Mouse (Mus musculus): Measurements from ENCODE around the gene Thrb.
"Not testable (repeated sequence)": the region's sequence is repeated elsewhere in the genome, so short reads cannot be mapped to it uniquely, and the experiment has no call there.

The Thrb gene

GRCm38 (mm10) chr14:17879446-17879845, 219.4 kb downstream of the Thrb start:
- DNase-seq (ENCODE audit: low spot score), result no peak

DNA sequence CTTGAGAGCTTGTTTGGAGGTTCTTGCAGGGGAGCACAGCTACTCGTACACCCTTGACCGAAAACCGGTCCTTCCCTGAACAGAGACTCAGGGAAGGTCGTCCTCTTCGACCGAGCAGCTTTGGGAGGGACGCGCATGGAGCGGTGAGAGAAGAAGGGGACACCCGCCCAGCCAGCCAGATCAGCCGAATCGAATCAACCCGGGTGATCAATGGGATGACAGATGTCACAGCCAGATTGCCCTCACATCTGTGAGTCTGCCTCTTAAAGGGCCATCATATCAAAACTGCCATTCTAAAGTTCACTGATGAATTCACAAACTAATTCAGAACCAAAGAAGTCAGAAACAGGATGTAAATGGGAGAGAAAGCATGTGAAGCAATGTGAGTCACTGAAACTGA, 224.8 kb downstream of the Thrb start:
- DNase-seq (ENCODE audit: low spot score), result no peak

GRCm38 (mm10) chr14:17885320-17885719, 225.3 kb downstream of the Thrb start:
- no peak for DNase-seq (ENCODE audit: low spot score)

DNA sequence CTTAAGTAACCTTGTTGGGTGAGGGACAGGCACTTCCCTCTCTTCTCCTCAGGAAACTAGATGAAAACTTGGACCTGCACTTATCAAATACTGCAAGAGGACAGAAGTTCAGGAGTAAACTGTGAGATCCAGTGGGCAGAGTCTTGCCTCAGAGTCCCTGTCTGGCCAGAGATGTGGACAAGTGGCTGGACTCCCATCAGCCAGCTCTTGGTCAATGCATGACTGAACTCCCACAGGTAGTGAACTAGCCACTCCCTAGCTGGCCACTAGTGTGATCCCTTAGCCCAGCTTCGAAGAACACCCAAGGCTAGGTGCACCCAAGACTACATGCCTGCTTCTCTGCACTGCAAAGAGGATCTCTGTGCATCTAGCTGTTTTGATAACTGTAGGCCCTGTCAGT, 234.7 kb downstream of the Thrb start:
- no peak for DNase-seq (ENCODE audit: low spot score)

DNA sequence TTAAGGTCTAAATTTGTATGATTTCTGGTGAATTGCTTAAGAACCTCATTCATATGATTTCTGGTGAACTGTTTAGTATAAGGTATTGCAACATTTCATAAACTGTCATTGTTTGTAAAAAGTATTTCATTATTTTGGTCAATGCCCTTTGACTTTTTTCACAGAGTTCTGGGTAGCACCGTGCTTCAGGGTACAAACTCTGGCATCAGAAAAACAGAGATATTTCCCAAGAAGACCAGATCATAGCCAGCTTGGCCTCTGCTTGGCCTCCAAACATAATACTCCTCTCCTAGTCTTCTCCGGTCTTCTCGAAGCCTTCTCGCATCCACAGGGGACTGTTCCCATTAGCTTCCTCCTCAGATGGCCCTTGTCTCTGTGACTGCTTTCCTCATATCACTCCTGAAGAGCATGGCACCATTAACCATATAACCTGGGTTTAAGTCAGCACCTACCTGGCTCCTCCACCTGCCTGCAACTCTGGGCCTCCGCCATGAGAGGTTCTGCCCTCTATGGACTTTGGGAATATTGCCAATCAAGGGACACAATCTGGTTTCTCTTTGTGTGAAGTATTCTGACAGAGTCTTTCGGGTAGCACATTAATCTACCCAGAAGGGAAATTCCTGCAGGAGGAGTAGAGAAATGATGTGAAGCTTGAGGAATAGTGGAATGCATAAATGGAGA, 239.8 kb downstream of the Thrb start:
- DNase-seq (ENCODE audit: low spot score), result no peak

GRCm38 (mm10) chr14:17900414-17900795, 240.3 kb downstream of the Thrb start:
- DNase-seq (ENCODE audit: low spot score), result no peak

DNA sequence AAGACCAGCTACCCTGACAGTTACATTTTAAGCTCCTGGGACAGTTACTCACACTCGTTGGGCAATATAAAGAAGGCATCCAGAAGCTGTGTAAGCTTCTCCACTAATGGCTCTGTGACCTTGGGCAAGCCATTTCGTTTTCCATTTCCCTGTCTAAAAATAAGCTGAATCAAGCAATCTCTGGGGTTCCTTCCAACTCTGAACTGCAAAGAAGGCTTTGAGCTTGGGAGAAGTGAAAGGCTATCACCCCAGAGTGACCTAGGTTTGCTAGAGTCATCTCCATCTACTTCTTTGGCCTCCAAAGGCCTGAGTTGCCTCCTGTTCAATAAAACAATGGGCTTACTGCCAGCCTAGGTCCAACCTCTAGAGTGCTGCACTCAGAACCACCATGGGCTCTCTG, 242.4 kb downstream of the Thrb start:
- no peak for DNase-seq (ENCODE audit: low spot score)

- DNase-seq (ENCODE audit: low spot score), result no peak
Observed at GRCm38 (mm10) chr14:17903121-17903520, 243.1 kb downstream of the Thrb start.

DNA sequence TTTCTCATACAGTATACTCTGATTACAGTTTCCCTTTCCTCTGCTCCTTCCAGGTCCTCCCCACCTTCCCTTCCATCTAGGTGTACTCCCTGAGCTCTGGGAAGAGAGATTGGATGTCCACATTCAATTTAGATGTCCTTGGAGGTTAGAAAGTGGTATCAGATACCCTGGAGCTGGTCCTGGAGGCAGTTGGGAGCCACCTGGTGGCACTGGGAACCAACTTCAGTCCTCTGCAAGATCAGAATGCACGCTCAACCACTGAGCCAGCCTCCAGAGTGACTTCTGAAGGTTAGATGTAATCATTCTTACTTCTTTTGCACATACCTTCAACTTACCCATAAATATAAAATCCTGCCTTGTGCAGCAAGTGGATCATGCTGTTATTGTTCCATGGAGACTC, 244.5 kb downstream of the Thrb start:
- DNase-seq (ENCODE audit: low spot score), result no peak

- no peak for DNase-seq (ENCODE audit: low spot score)
Observed at GRCm38 (mm10) chr14:17905627-17906026, 245.6 kb downstream of the Thrb start.

DNA sequence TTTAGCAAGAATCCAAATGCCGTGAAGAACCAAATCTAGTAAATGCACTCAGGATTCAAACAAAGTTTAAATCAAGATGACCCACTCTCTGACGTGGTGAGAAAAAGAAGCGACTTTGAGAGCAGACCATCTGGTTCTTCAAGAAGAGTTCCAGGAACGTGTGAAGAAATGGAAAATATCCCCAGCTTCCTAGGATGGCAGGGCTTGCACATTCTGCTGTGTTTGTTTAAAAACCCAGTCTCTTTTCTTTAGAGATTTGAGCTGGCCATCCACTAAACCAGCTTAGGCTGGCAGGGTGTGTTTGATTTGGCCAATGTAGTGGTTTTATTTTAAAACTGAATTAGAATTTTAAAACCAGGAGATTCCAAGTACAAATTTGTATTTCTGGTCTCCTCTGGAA, 246.9 kb downstream of the Thrb start:
- DNase-seq (ENCODE audit: low spot score), result no peak

DNA sequence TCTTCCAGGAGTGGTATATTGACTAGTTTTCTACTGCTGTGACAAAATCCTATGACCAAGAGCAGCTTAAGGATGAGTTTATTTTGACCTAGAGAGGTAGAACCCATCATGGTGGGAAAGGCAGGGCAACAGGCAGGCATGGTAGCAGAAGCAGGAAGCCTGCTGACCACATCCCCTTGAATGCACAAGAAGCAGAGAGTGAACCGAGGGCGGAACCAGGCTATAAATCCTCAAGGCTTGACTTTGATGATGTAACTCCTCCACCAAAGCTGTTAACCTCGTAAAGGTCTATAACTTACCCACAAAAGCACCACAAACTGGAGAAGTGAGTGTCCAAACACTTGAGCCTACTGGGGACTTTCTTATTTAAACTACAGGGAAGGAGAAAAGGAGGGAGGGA, 251.1 kb downstream of the Thrb start:
- no peak for DNase-seq (ENCODE audit: low spot score)

DNA sequence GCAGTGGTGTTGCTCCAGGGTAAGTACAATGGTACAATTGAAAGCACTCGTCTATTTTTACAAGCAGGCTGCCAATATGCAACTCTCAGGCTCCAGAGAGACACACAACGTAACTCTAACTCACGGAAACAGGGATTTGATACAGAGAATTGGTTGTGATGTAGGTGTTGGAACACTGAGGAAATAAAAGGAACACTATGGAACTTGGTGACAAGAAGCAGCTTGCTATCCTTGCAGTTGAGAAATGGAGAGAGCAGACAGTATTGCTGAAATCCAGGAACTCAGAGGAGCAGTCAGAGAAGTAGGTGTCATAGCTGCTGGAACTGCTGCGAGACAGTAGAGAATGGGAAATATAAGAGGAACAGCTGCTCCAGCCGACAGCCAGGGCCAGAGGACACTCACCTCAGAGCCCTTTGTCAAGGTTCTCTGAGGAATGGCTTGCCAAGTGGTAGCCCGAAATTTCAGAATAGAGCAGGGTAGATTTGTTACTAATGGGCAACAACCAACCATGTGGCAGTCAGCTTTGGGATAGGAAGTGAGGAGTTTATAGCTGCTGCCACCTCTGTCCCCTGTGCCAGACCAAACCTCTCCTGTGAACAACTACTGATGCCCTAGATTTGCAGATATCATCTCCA, 252.6 kb downstream of the Thrb start:
- no peak for DNase-seq (ENCODE audit: low spot score)

- no peak for DNase-seq (ENCODE audit: low spot score)
Observed at GRCm38 (mm10) chr14:17915556-17915955, 255.5 kb downstream of the Thrb start.

DNA sequence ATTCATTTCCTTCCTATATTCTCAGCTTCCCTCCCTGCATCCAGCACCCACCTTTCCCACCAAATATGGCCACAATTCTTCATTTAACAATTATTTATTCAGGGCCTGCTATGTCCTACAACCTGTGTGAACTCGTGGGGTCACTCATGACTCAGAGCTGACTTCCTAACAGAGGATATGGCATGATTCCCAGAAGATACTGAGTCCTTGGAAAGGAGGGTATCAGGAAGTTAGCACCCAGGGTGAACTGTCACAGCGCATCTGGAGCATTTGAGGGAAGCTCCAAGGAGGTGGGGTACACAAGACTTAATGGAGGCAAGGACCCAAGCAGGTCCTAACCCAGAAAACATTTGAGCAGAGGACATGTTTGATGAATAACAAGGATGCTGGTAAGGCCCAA, 256.6 kb downstream of the Thrb start:
- DNase-seq (ENCODE audit: low spot score), result no peak

GRCm38 (mm10) chr14:17917124-17917763, 257.2 kb downstream of the Thrb start:
- no peak for DNase-seq (ENCODE audit: low spot score)

DNA sequence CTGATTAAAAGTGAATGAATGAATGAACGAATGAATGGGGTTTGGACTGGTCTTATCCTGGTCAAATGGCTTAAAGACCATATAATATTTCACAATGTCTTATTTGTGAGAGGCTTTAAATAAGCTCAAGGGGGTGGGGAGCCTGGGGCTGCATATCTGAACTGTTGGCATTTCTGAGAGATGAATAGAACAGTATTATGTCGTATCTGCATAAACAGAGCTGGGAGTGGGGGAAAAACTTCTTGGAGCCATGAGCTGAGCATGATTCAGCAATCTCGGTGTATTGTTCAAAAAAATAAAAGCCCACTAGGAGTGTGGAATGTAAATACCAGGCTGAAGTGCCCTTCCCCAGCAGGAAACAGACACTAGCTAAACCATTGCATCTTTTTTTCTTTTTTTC, 257.8 kb downstream of the Thrb start:
- DNase-seq (ENCODE audit: low spot score), result no peak

DNA sequence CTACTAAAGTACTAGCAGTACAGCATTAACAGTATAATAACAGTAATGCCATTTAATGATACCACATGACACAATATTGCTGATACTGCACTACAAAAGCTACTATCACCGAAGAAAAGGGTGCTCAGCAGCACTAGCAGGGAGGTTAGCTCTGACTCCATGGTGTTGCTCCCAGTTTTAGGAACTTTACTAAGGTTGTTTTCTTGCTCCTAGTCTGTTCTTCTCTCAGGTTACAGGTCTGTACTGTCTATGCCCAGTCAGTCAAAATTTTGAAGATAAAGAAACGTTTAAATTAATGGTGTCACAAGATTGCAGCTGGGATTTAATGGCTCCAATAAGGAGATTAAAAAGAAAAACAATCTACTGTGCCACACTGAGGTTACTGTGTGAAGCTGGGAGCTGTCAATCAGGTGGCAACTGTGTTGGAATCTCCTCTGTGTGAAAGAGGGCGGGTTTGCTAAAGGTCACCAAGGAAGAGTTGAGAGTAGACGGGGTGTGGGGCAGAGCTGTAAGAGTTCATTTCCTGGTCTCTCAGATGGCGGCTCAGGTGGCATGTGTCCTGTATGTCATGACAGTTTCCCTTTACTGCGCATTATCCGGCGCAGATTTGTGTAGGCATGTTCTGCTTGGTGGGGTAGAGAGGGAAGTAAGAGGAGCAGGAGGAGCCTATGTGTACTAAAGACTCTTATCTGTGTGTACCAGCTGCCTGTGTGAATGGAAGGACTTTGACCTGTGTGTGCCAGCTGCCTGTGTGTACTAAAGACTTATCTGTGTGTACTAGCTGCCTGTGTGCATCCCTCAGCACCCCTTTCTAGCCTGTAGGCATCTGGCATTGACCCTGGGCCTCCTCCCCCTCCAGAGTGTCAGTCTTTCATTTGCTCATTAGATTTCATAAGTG, 263.0 kb downstream of the Thrb start:
- DNase-seq (ENCODE audit: low spot score), result no peak

DNA sequence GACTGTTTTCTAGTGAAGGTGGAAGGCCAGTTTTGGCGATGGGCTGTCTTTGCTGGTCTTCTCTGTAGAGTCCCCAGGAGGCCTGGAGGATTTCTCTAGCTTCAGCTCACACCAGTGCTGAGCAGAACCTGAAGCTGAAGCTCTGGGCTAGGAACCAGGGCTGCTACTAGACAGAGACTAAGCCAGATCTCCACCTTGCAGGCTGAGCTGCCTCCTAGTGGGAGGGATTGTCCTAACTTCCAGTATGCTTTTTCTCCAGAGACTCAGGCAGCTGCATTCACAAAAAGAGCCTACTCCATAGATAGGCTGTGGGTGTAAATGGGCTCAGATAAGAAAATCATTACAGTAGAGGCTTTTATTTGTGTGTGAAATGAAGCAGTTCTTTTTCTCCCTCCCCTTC, 267.4 kb downstream of the Thrb start:
- peak; percentile 70 for DNase-seq (ENCODE audit: low spot score)

GRCm38 (mm10) chr14:17929585-17929984, 269.5 kb downstream of the Thrb start:
- DNase-seq (ENCODE audit: low spot score), result no peak

DNA sequence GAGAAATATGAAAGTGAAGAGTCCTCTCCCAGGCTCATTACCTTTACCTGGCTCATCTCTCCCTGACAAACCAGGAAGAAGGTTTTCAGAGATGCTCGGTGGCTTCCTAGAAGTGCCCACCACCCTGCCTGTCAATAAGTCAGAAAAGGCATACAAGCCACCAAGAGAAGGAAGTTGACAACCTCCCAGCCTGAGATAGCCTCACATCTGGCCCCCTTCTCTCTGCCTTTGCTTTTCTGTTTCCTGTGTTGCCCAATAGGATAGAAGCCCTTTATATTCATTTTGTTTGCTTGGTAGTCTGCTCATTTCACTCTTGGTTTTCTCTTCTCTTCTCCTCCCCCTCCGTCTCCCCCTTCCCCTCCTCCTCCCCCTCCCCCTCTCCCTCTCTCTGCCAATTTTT, 273.4 kb downstream of the Thrb start:
- no peak for DNase-seq (ENCODE audit: low spot score)

DNA sequence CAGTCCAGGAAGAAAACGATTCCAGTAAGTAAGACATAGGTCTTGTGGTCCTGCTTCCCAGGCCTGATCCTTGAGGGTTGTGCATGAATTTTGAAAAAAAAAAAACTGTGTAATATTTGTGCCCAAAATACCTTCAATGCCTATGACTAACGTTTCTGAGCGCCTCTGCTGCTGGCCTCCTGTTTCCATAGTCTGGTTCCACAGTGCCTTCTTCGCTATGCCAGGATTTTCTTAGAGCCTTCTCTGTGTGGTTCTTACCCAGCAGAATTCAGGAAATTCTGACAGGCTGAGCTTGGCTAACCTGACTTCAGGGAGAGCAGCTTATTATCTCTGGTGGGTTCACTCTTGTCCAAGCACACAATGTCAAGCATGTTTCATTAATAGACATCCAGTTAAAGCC, 274.7 kb downstream of the Thrb start:
- not testable (repeated sequence) for DNase-seq (ENCODE audit: low spot score)

DNA sequence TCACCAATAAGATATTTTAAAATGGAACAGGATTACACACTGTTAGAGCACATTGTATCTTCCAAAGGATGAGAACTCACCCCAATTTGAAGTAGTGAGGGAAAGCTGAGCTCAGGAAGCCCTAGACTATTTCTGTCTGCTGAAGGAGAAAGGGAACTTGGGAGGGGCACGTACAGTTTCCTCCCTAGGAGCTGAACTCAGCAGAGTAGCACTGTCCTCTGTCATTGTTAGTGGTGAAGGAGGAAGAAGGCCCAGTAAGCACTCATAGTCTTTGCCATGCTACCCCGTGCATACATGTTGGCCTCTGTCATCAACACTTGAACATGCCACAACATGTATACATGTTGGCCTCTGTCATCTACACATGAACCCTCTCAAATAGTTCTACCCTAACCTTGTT, 294.0 kb downstream of the Thrb start:
- DNase-seq (ENCODE audit: low spot score), result no peak
